Mouse (Mus musculus): ENCODE measurements at regions not wholly inside any gene's neighbourhood (a gene's known extent, or its start where the extent isn't known, plus 50 kb on each side); places are given as distances from the start of the nearest gene placed in this dataset.

GRCm38 (mm10) chr17:66219669-66220435 is 96.5 kb downstream of the Ddx11 start:
- no peaks in the 10 kb centered on the region for H3K4me1 ChIP-seq (ENCODE audit: insufficient read depth)
- H3K9me3 ChIP-seq (ENCODE audit: low read length), result no peaks in the 10 kb centered on the region
- no peaks in the 10 kb centered on the region for H3K36me3 ChIP-seq (ENCODE audit: insufficient read depth)
- DNase-seq (no peak), ATAC-seq (peak; percentile 34; the same call in 1 of the 2 replicates)
- TF ChIP-seq CTCF (IDR thresholded peaks at IDR 0.05; ENCODE audit: low read depth), result no peak
- no peak overlapping the region for H3K27ac ChIP-seq (ENCODE audit: low read depth, low read length)
- no peak overlapping the region for H3K4me2 ChIP-seq (ENCODE audit: low read depth)
- H3K27me3 ChIP-seq (ENCODE audit: insufficient read depth, low read length), result no peaks in the 10 kb centered on the region
- H3K9ac ChIP-seq, result no peak overlapping the region
- 51% methylated on average over 16 of the region's 16 CpGs for WGBS
- no peak overlapping the region for H3K4me3 ChIP-seq (ENCODE audit: low read depth, low read length)

- peak; percentile 93 for TF ChIP-seq CTCF (IDR thresholded peaks at IDR 0.05; ENCODE audit: low read depth)
- Histone ChIP-seq H3K9me3 (ENCODE audit: low read length) (no peaks in the 10 kb centered on the region), H3K27ac (ENCODE audit: low read depth, low read length) (no peak overlapping the region), H3K36me3 (ENCODE audit: insufficient read depth) (no peaks in the 10 kb centered on the region), H3K27me3 (ENCODE audit: insufficient read depth, low read length) (no peaks in the 10 kb centered on the region), H3K4me1 (ENCODE audit: insufficient read depth) (no peaks in the 10 kb centered on the region), H3K9ac (no peak overlapping the region), H3K4me3 (ENCODE audit: low read depth, low read length) (no peak overlapping the region), H3K4me2 (ENCODE audit: low read depth) (no peak overlapping the region)
- DNase-seq, result peak; percentile 91
- 9% methylated on average over 8 of the region's 8 CpGs for WGBS
- ATAC-seq, result peak; percentile 82
Measured at GRCm38 (mm10) chr17:66221256-66221655, 97.9 kb downstream of the Ddx11 start.

GRCm38 (mm10) chr17:66223711-66224110 is 100.4 kb downstream of the Ddx11 start:
- Histone ChIP-seq H3K27ac (ENCODE audit: low read depth, low read length) (no peak overlapping the region), H3K4me2 (ENCODE audit: low read depth) (no peak overlapping the region), H3K4me1 (ENCODE audit: insufficient read depth) (no peaks in the 10 kb centered on the region), H3K9me3 (ENCODE audit: low read length) (no peaks in the 10 kb centered on the region), H3K4me3 (ENCODE audit: low read depth, low read length) (no peak overlapping the region), H3K27me3 (ENCODE audit: insufficient read depth, low read length) (no peaks in the 10 kb centered on the region), H3K36me3 (ENCODE audit: insufficient read depth) (no peaks in the 10 kb centered on the region), H3K9ac (no peak overlapping the region)
- WGBS, result 57% methylated on average over 13 of the region's 13 CpGs
- peak; percentile 43 for DNase-seq
- TF ChIP-seq CTCF (IDR thresholded peaks at IDR 0.05; ENCODE audit: low read depth), result no peak
- ATAC-seq, result no peak

GRCm38 (mm10) chr17:66224241-66224640 is 100.9 kb downstream of the Ddx11 start:
- Histone ChIP-seq H3K27me3 (ENCODE audit: insufficient read depth, low read length) (no peaks in the 10 kb centered on the region), H3K9ac (no peak overlapping the region), H3K4me2 (ENCODE audit: low read depth) (no peak overlapping the region), H3K4me3 (ENCODE audit: low read depth, low read length) (no peak overlapping the region), H3K36me3 (ENCODE audit: insufficient read depth) (no peaks in the 10 kb centered on the region), H3K27ac (ENCODE audit: low read depth, low read length) (no peak overlapping the region), H3K9me3 (ENCODE audit: low read length) (no peaks in the 10 kb centered on the region), H3K4me1 (ENCODE audit: insufficient read depth) (no peaks in the 10 kb centered on the region)
- ATAC-seq (no peak), DNase-seq (no peak)
- TF ChIP-seq CTCF (IDR thresholded peaks at IDR 0.05; ENCODE audit: low read depth), result no peak
- 58% methylated on average over 7 of the region's 7 CpGs for WGBS

GRCm38 (mm10) chr17:66232391-66232790 is 109.1 kb downstream of the Ddx11 start:
- no peak for DNase-seq
- Histone ChIP-seq H3K9ac (no peak overlapping the region), H3K4me3 (ENCODE audit: low read depth, low read length) (no peak overlapping the region), H3K4me2 (ENCODE audit: low read depth) (no peak overlapping the region), H3K36me3 (ENCODE audit: insufficient read depth) (no peaks in the 10 kb centered on the region), H3K4me1 (ENCODE audit: insufficient read depth) (no peaks in the 10 kb centered on the region), H3K27ac (ENCODE audit: low read depth, low read length) (no peak overlapping the region), H3K27me3 (ENCODE audit: insufficient read depth, low read length) (no peaks in the 10 kb centered on the region), H3K9me3 (ENCODE audit: low read length) (no peaks in the 10 kb centered on the region)
- 74% methylated on average over 8 of the region's 8 CpGs for WGBS
- TF ChIP-seq CTCF (IDR thresholded peaks at IDR 0.05; ENCODE audit: low read depth), result no peak
- ATAC-seq, result no peak

- no peaks in the 10 kb centered on the region for H3K36me3 ChIP-seq (ENCODE audit: insufficient read depth)
- DNase-seq, result no peak
- H3K27me3 ChIP-seq (ENCODE audit: insufficient read depth, low read length), result no peaks in the 10 kb centered on the region
- H3K4me2 ChIP-seq (ENCODE audit: low read depth), result peak overlapping the region; percentile 30
- 42% methylated on average over 18 of the region's 18 CpGs for WGBS
- no peak for TF ChIP-seq CTCF (IDR thresholded peaks at IDR 0.05; ENCODE audit: low read depth)
- H3K27ac ChIP-seq (ENCODE audit: low read depth, low read length), result no peak overlapping the region
- H3K9me3 ChIP-seq (ENCODE audit: low read length), result no peaks in the 10 kb centered on the region
- no peaks in the 10 kb centered on the region for H3K4me1 ChIP-seq (ENCODE audit: insufficient read depth)
- H3K9ac ChIP-seq, result no peak overlapping the region
- peak; percentile 62 for ATAC-seq
- no peak overlapping the region for H3K4me3 ChIP-seq (ENCODE audit: low read depth, low read length)
Measured at GRCm38 (mm10) chr17:66232891-66233421, 109.6 kb downstream of the Ddx11 start.

- Histone ChIP-seq H3K9ac (no peak overlapping the region), H3K4me3 (ENCODE audit: low read depth, low read length) (no peak overlapping the region), H3K27me3 (ENCODE audit: insufficient read depth, low read length) (no peaks in the 10 kb centered on the region), H3K36me3 (ENCODE audit: insufficient read depth) (no peaks in the 10 kb centered on the region), H3K4me1 (ENCODE audit: insufficient read depth) (no peaks in the 10 kb centered on the region), H3K4me2 (ENCODE audit: low read depth) (peak overlapping the region; percentile 30), H3K9me3 (ENCODE audit: low read length) (no peaks in the 10 kb centered on the region), H3K27ac (ENCODE audit: low read depth, low read length) (no peak overlapping the region)
- TF ChIP-seq CTCF (IDR thresholded peaks at IDR 0.05; ENCODE audit: low read depth), result peak; percentile 17; the same call in 1 of the 2 replicates
- 38% methylated on average over 12 of the region's 12 CpGs for WGBS
- ATAC-seq, result peak; percentile 80
- peak; percentile 72 for DNase-seq
Measured at GRCm38 (mm10) chr17:66233451-66233951, 110.2 kb downstream of the Ddx11 start.
